Mouse (Mus musculus): Measurements from ENCODE around the gene Pex5.

The Pex5 gene

DNA sequence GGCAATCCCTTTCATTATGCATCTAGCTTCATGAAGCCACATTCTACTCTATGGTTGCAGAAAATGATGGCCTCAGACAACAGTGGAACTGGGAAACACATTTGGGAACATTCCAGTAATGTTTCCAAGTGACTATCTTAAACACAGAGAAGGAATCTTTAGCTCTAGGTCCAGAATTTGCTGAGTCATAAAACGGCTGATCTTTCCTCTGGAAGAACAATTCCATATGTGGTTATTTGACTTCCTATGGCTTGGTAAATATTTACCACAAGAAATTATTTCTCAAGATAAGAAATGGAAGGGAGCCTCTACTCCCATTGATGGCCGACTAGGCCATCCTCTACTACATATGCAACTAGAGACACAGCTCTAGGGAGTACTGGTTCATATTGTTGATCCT lies 61.6 kb downstream of the Pex5 start:
- no peak for DNase-seq
